ENCODE assay signal across 29 mouse cellular contexts in genomic region chrX:9257831-9258230, GRCm38 (mm10). TPM values are rescaled to one million over a fixed set of nuclear protein-coding genes. Genes with fewer than 3 reads are reported as not detected.
"Had no signal": no experiment of that assay in that cellular context is flagged by ENCODE, and none has a peak within 500 bp of the region (broad histone marks: within the 10 kb centered on the region; RNA-seq: fewer than 3 reads in every experiment).

No protein-coding gene starts in this region.

- DNase-seq: kidney, adult 18-20 months; kidney, adult 9 months; kidney, postnatal 14 days; kidney, postnatal 4 days; left cerebral cortex, postnatal 4 days; lung, adult 2 months; lung, postnatal 14 days; lung, postnatal 4 days; midbrain, embryonic 14.5 days; thymus, adult 18-20 months; thymus, postnatal 36 days had no signal

- H3K36me3 ChIP-seq: limb, embryonic 12.5 days; limb, embryonic 15.5 days had no signal

- H3K27ac ChIP-seq: limb, embryonic 12.5 days; limb, embryonic 15.5 days had no signal

- H3K9me3 ChIP-seq: limb, embryonic 12.5 days; limb, embryonic 15.5 days had no signal

- H3K4me1 ChIP-seq: limb, embryonic 12.5 days; limb, embryonic 15.5 days had no signal

- H3K27me3 ChIP-seq: limb, embryonic 12.5 days; limb, embryonic 15.5 days had no signal

- H3K4me2 ChIP-seq: limb, embryonic 12.5 days; limb, embryonic 15.5 days; midbrain, embryonic 11.5 days had no signal

- H3K4me3 ChIP-seq: limb, embryonic 12.5 days; limb, embryonic 15.5 days had no signal

- H3K9ac ChIP-seq: limb, embryonic 12.5 days; limb, embryonic 15.5 days had no signal

RNA-seq across cellular contexts. Expression of gene Gm14862, which starts 1.1 kb away (rescaled TPM):
- total RNA-seq: layer of hippocampus, adult 18-20 months; layer of hippocampus, postnatal 14 days; left cerebral cortex, adult 8-10 months; left cerebral cortex, postnatal 14 days; left cerebral cortex, postnatal 4 days; megakaryocyte progenitor cell, adult 5-6 weeks; megakaryocyte-erythroid progenitor cell, adult 5-6 weeks; midbrain, postnatal 0 days had no signal
- polyA plus RNA-seq: kidney, embryonic 16.5 days; limb, embryonic 12.5 days; limb, embryonic 15.5 days; lung, adult 2 months; lung, embryonic 16.5 days; midbrain, embryonic 11.5 days; midbrain, embryonic 14.5 days; midbrain, postnatal 0 days; neural tube, embryonic 11.5 days; neural tube, embryonic 14.5 days; small intestine, adult 2 months; testis, adult 2 months; urinary bladder, adult 2 months had no signal

RNA-seq across cellular contexts. Expression of gene H2al1m, which starts 25.7 kb away (rescaled TPM):
- total RNA-seq: layer of hippocampus, adult 18-20 months; left cerebral cortex, postnatal 14 days; midbrain, postnatal 0 days had no signal
- polyA plus RNA-seq: kidney, embryonic 16.5 days; limb, embryonic 12.5 days; limb, embryonic 15.5 days; lung, adult 2 months; lung, embryonic 16.5 days; midbrain, postnatal 0 days; neural tube, embryonic 11.5 days; neural tube, embryonic 14.5 days; stomach, embryonic 16.5 days had no signal

RNA-seq across cellular contexts. Expression of gene Lancl3, which starts 58.1 kb away (rescaled TPM):
- total RNA-seq: megakaryocyte-erythroid progenitor cell, adult 5-6 weeks had no signal
